Mouse (Mus musculus) heart, embryonic 16.5 days (tissue): Measurements from ENCODE around the gene Eif5a2. TPM values are rescaled to one million over a fixed set of nuclear protein-coding genes. Genes with fewer than 3 reads are reported as not detected.

ENCODE experiments used
- ATAC-seq: fragments of 200-750 bp; cut with Nextera tagmentation; replicated peaks from 2 replicates; pipeline ENCODE4 v1.8.0; 2017; ENCODE audit warnings: moderate number of reproducible peaks; ENCODE audit not compliant: insufficient read depth, low FRiP score; ENCODE audit errors: extremely low read depth
- H3K27ac ChIP-seq: fragments of 300-500 bp; sonication (generic); 2 replicates; pipeline ENCODE4 v1.5.1; 2014; ENCODE audit warnings: mild to moderate bottlenecking, low read length, control low read depth, moderate library complexity
- H3K27me3 ChIP-seq: fragments of 300-500 bp; sonication (generic); 2 replicates; pipeline ENCODE4 v1.6.1; 2014; ENCODE audit warnings: low read length, mixed read lengths; ENCODE audit not compliant: control insufficient read depth, insufficient read depth
- H3K36me3 ChIP-seq: fragments of 300-500 bp; sonication (generic); 2 replicates; pipeline ENCODE4 v1.6.1; 2014; ENCODE audit not compliant: control insufficient read depth, insufficient read depth
- H3K4me1 ChIP-seq: fragments of 300-500 bp; sonication (generic); 2 replicates; pipeline ENCODE4 v1.6.1; 2014; ENCODE audit warnings: low read length, mixed read lengths; ENCODE audit not compliant: control insufficient read depth, insufficient read depth
- H3K4me2 ChIP-seq: fragments of 300-500 bp; sonication (generic); 2 replicates; pipeline ENCODE4 v1.6.1; 2014; ENCODE audit warnings: low read depth, mild to moderate bottlenecking, control low read depth, low read length
- H3K4me3 ChIP-seq: fragments of 300-500 bp; sonication (generic); 2 replicates; pipeline ENCODE4 v1.5.1; 2014; ENCODE audit warnings: mild to moderate bottlenecking, control low read depth, low read length
- H3K9ac ChIP-seq: fragments of 300-500 bp; sonication (generic); 2 replicates; pipeline ENCODE4 v1.6.1; 2014; ENCODE audit warnings: low read length, control low read depth
- H3K9me3 ChIP-seq: fragments of 300-500 bp; sonication (generic); replicated peaks from 2 replicates; pipeline ENCODE4 v1.6.1; 2016; ENCODE audit warnings: low read length; ENCODE audit not compliant: control insufficient read depth
- WGBS: fragments of 180-500 bp; shearing (Covaris S2); extraction: QIAGEN DNeasy Blood & Tissue Kit; methylation state at CpG from one replicate; pipeline ENCODE4 v1.1.7; 2014; 5-methylcytosine and 5-hydroxymethylcytosine counted together
- polyA plus RNA-seq: library from polyadenylated mRNA; unstranded; fragments of >200 nt; fragmentation: Nextera tagmentation; extraction: Ambion mirVana; gene quantifications from 2 replicates; pipeline ENCODE4 v1.2.1, GENCODE M21; 2015

Eif5a2 gene
- polyA plus RNA-seq, 1 experiment from 2014 or later = 8.7 TPM

DNA sequence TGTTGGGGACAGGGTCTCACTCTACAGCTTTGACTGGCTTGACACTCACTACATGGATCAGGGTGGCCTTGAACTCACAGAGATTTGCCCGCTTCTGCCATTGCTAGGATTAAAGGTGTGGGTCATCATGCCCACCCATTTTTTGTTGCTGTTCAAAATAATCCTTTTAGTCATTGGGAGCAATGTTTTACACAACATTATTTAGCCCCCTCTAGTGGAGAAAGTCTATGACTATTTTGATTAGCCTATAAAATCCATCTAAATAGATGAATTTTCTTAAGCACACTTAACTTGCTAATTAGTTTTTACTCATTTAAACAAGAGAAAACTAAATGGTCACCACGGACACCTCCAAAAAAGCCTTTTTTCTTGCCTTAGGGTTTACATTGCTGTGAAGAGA is 46.5 kb downstream of the Eif5a2 start:
- ATAC-seq = no peak
- H3K4me2 ChIP-seq = no peak overlapping the region
- no peak overlapping the region for H3K9ac ChIP-seq
- H3K4me3 ChIP-seq = no peak overlapping the region
- H3K9me3 ChIP-seq = no peaks in the 10 kb centered on the region
- no peak overlapping the region for H3K27ac ChIP-seq
- 79% methylated on average over 2 of the region's 2 CpGs for WGBS
- H3K4me1 ChIP-seq = no peaks in the 10 kb centered on the region
- H3K27me3 ChIP-seq = no peaks in the 10 kb centered on the region
- H3K36me3 ChIP-seq = no peaks in the 10 kb centered on the region

GRCm38 (mm10) chr3:28829454-28829853 is 48.4 kb downstream of the Eif5a2 start:
- H3K4me2 ChIP-seq = no peak overlapping the region
- H3K4me1 ChIP-seq = no peaks in the 10 kb centered on the region
- no peak for ATAC-seq
- no peak overlapping the region for H3K9ac ChIP-seq
- H3K36me3 ChIP-seq = no peaks in the 10 kb centered on the region
- no peaks in the 10 kb centered on the region for H3K27me3 ChIP-seq
- H3K4me3 ChIP-seq = no peak overlapping the region
- no peaks in the 10 kb centered on the region for H3K9me3 ChIP-seq
- H3K27ac ChIP-seq = no peak overlapping the region
- 82% methylated on average over 2 of the region's 2 CpGs for WGBS

GRCm38 (mm10) chr3:28836796-28837371 is 55.8 kb downstream of the Eif5a2 start:
- H3K4me2 ChIP-seq = no peak overlapping the region
- H3K4me1 ChIP-seq = no peaks in the 10 kb centered on the region
- H3K4me3 ChIP-seq = no peak overlapping the region
- no peak overlapping the region for H3K27ac ChIP-seq
- no peak overlapping the region for H3K9ac ChIP-seq
- WGBS = 81% methylated on average over 2 of the region's 2 CpGs
- no peaks in the 10 kb centered on the region for H3K27me3 ChIP-seq
- H3K36me3 ChIP-seq = no peaks in the 10 kb centered on the region
- H3K9me3 ChIP-seq = no peaks in the 10 kb centered on the region
- ATAC-seq = no peak

DNA sequence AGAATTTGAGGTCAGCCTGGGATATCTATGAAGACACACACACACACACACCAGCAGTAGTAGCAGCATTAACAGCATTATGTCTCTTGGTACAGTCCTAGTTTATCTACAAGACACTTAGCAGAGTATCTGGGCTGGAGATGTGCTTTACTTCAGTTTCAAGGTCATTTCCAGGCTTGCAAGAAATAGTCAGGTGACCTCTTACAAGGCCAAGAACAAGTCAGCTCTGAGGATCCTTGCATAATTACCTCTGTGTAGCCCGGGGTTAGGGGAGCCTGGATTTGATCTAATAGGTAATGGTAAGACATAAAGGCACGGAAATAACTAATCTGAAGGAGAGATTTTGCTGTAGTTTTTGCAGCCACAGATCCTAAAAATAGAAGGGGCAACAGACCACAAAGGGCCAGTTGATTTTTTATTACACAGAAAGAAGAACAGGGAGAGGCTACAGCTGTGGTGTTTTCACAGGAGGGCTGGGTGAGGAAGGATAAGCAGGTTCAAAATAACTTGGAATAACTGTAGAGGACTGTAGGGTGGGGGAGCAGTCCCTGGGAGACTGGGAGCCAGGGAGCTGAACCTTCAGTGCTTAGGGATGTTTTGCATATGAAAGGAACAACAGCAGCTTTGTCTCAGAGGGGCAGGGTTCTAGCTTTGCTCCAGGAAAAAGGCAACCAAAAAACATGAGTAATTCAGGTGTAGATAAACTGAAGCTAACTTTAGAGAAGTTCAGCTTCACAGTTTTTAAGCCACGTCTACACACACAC is 61.0 kb downstream of the Eif5a2 start:
- Histone ChIP-seq H3K36me3 (no peaks in the 10 kb centered on the region), H3K4me1 (no peaks in the 10 kb centered on the region), H3K4me2 (no peak overlapping the region), H3K27me3 (no peaks in the 10 kb centered on the region), H3K9me3 (no peaks in the 10 kb centered on the region), H3K4me3 (no peak overlapping the region), H3K9ac (no peak overlapping the region), H3K27ac (no peak overlapping the region)
- ATAC-seq = no peak
- WGBS = 25% methylated on average over 3 of the region's 3 CpGs

DNA sequence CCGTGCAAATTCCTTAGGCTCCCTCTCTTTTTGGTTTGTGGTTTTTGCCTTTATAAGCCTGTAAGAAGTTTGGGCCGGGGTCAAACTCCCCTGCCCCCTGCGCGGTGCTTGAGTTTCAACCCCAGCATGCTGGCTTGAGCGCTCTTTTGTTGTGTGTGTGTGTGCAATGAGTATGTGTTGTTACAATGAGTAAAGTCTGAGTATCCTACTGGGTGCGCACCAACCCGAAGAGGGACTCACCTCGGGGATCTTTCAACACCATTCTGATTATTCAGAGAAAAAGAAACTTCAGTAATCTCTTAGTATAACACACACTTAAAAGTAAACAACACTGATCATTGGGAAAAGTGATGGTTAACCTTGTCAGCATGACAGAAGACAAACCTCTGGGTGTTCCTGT is 62.2 kb downstream of the Eif5a2 start:
- ATAC-seq = no peak
- no peak overlapping the region for H3K4me3 ChIP-seq
- H3K9me3 ChIP-seq = no peaks in the 10 kb centered on the region
- WGBS = 71% methylated on average over 8 of the region's 8 CpGs
- H3K4me2 ChIP-seq = no peak overlapping the region
- no peak overlapping the region for H3K9ac ChIP-seq
- no peaks in the 10 kb centered on the region for H3K4me1 ChIP-seq
- no peaks in the 10 kb centered on the region for H3K27me3 ChIP-seq
- no peak overlapping the region for H3K27ac ChIP-seq
- H3K36me3 ChIP-seq = no peaks in the 10 kb centered on the region

DNA sequence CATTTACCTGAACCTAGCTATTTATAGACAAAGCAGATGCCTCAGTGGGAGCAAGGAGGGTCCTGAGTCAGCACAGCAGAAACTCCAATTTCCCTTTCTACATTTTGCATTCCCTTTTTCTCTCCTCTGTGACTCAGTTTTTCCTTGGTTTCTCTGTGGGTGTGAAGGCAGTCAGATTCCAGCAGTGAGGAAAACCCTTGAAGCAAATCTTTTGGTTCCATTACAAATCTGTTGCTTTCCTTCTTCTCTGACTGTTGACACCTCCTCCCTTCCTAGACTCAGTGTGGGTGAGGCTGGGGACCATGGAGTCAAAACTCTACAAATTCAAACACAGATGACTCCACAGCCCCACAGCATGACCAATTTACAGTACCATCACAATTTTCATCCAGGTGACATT is 66.0 kb downstream of the Eif5a2 start:
- no peaks in the 10 kb centered on the region for H3K4me1 ChIP-seq
- no peak overlapping the region for H3K9ac ChIP-seq

More for the DNA sequence above, 66.0 kb downstream of the Eif5a2 start:
- no peaks in the 10 kb centered on the region for H3K9me3 ChIP-seq
- H3K27me3 ChIP-seq = no peaks in the 10 kb centered on the region
- no peak overlapping the region for H3K4me2 ChIP-seq
- H3K4me3 ChIP-seq = no peak overlapping the region
- no peaks in the 10 kb centered on the region for H3K36me3 ChIP-seq
- H3K27ac ChIP-seq = no peak overlapping the region
- no peak for ATAC-seq

Other genes with a start within 250 kb of the Eif5a2 start
- gene Slc2a2, start 83.4 kb upstream of the Eif5a2 start, polyA plus RNA-seq = 0.12 TPM in 2 replicates
- 163 and 199 TPM in 2 replicates for gene Rpl22l1, start 24.2 kb downstream of the Eif5a2 start, polyA plus RNA-seq
- not detected in 2 replicates for gene Gm1527, start 111.3 kb downstream of the Eif5a2 start, polyA plus RNA-seq